Mouse (Mus musculus): Measurements from ENCODE around the gene Ap5s1. TPM values are rescaled to one million over a fixed set of nuclear protein-coding genes. Genes with fewer than 3 reads are reported as not detected.

The Ap5s1 gene
- total and polyA plus RNA-seq, 2 experiments = 12.4 to 53.8 TPM

DNA sequence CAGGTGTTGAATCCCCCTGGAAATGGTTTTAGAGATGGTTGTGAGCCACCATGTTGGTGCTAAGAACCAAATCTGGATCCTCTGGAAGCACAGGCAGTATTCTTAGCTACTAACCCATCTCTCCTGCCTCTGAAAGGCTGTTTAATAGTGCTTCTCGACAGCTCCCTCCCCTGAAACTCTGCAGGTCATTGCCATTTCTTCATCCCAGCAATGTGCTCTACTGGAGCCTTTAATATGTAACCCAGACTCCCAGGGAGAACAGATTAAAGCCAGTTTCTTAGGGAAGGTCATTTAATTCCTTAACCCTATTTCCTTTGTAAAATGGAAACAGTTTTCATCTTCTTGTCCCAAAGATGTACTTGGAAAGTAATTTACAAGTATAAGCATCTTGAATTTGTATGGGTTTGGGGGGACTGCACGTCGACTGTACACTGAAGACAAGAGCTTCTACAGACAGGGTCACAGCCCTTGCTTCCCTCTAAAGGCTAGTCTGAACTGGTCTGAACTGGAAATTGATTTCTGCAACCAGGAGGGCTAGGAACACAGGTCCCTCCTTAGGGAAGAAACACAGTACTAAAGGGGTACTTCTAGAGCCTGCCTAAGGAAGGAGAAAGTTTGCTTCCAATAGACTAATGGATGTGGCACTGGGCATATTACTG, 31.5 kb upstream of the Ap5s1 start:
- Histone ChIP-seq H3K4me1 (ENCODE audit: control insufficient read depth, insufficient read depth, low read length) (peaks cover 24% of the 10 kb centered on the region), H3K27ac (replicated peaks; ENCODE audit: insufficient read depth, low read depth, low read length) (peak overlapping the region; percentile 80; the same call in 1 of the 2 replicates), H3K9ac (ENCODE audit: low read depth, low read length) (no peak overlapping the region), H3K27me3 (ENCODE audit: control insufficient read depth, insufficient read depth, low read length) (no peaks in the 10 kb centered on the region), H3K79me2 (ENCODE audit: control insufficient read depth, insufficient read depth, low read length) (peaks cover 18% of the 10 kb centered on the region), H3K4me3 (ENCODE audit: insufficient read depth, low read depth, low read length) (no peak overlapping the region), H3K36me3 (ENCODE audit: control insufficient read depth, insufficient read depth, low read length) (no peaks in the 10 kb centered on the region)
- WGBS = 74% methylated on average over 3 of the region's 3 CpGs
- TF ChIP-seq CTCF (IDR thresholded peaks at IDR 0.05; ENCODE audit: low read depth, low read length) (no peak), POLR2A (IDR thresholded peaks at IDR 0.05; ENCODE audit: extremely low read depth, insufficient read depth, low read length) (no peak)
- no peak for DNase-seq (ENCODE audit: extremely low read depth, low read depth, low spot score)

DNA sequence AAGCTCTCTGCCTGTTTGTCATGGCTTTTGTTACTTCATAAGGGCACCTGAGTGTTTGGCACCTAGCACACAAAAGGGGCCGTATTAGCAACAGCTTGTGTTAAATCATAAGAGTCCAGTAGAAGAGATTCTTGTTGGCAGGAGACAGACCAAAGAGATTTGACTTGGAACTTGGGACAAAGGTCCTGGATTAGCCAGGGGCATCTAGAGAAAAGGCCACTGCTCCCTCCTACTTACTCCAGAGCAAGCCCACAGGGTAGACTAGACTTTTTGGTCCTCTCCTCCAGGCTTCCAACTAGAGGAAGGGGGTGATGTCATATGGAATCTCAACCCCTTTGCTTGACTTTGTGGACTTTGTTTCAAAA, 31.0 kb upstream of the Ap5s1 start:
- Histone ChIP-seq H3K36me3 (ENCODE audit: control insufficient read depth, insufficient read depth, low read length) (no peaks in the 10 kb centered on the region), H3K9ac (ENCODE audit: low read depth, low read length) (no peak overlapping the region), H3K79me2 (ENCODE audit: control insufficient read depth, insufficient read depth, low read length) (peaks cover 18% of the 10 kb centered on the region), H3K4me1 (ENCODE audit: control insufficient read depth, insufficient read depth, low read length) (peaks cover 24% of the 10 kb centered on the region), H3K4me3 (ENCODE audit: insufficient read depth, low read depth, low read length) (no peak overlapping the region), H3K27ac (replicated peaks; ENCODE audit: insufficient read depth, low read depth, low read length) (peak overlapping the region; percentile 80), H3K27me3 (ENCODE audit: control insufficient read depth, insufficient read depth, low read length) (no peaks in the 10 kb centered on the region)
- WGBS = 53% methylated on average over 1 of the region's 1 CpGs
- peak; percentile 55 for DNase-seq (ENCODE audit: extremely low read depth, low read depth, low spot score)
- TF ChIP-seq POLR2A (IDR thresholded peaks at IDR 0.05; ENCODE audit: extremely low read depth, insufficient read depth, low read length) = no peak
- TF ChIP-seq CTCF (IDR thresholded peaks at IDR 0.05; ENCODE audit: low read depth, low read length) = no peak

DNA sequence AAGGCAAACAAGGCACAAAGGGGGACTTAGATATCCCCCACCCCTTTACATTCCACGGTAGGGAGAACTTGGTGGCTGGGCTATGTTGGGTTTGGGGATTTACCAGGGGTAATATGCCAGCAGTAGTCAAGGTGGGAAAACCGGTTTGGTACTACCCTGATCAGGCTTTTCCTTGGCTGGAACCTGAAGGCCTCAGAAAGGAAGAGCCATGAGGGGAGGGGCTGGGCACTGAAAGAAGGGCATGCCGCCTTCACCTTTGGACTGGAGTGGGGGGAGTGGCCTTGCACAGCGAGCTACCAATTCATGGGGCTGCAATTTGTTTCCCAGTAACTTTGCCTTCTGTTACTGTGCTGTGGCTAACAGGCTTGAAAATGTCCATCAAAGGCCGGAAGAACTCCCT, 30.4 kb upstream of the Ap5s1 start:
- Histone ChIP-seq H3K27ac (replicated peaks; ENCODE audit: insufficient read depth, low read depth, low read length) (peak overlapping the region; percentile 80), H3K27me3 (ENCODE audit: control insufficient read depth, insufficient read depth, low read length) (no peaks in the 10 kb centered on the region), H3K9ac (ENCODE audit: low read depth, low read length) (peak overlapping the region; percentile 62), H3K36me3 (ENCODE audit: control insufficient read depth, insufficient read depth, low read length) (no peaks in the 10 kb centered on the region), H3K79me2 (ENCODE audit: control insufficient read depth, insufficient read depth, low read length) (peaks cover 18% of the 10 kb centered on the region), H3K4me1 (ENCODE audit: control insufficient read depth, insufficient read depth, low read length) (peaks cover 24% of the 10 kb centered on the region), H3K4me3 (ENCODE audit: insufficient read depth, low read depth, low read length) (no peak overlapping the region)
- TF ChIP-seq POLR2A (IDR thresholded peaks at IDR 0.05; ENCODE audit: extremely low read depth, insufficient read depth, low read length) (0 out of 2 replicates have a peak, but pooled peaks have one; percentile 22), CTCF (IDR thresholded peaks at IDR 0.05; ENCODE audit: low read depth, low read length) (no peak)
- WGBS = 24% methylated on average over 5 of the region's 5 CpGs
- DNase-seq (ENCODE audit: extremely low read depth, low read depth, low spot score) = peak; percentile 83

DNA sequence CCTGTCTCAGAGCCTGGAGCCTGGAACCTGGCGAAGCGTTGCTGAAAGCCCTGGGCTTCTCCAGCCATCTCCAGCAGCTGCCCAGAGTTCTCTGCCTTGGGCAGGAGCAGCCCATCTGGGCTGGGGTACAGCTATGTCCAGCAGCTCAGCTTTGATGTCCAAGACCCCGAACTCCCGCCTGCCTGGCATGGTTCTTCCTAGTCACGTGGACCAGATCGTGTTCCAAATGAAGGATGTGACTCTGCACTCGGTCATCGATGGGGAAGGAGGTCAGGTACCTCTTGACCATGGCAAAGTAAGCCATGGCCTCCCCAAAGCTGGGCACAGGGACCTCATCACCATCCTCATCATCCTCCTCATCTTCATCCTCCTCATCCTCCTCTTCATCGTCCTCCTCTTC, 28.9 kb upstream of the Ap5s1 start:
- H3K27ac ChIP-seq (replicated peaks; ENCODE audit: insufficient read depth, low read depth, low read length) = no peak overlapping the region
- H3K4me3 ChIP-seq (ENCODE audit: insufficient read depth, low read depth, low read length) = no peak overlapping the region
- peaks cover 24% of the 10 kb centered on the region for H3K4me1 ChIP-seq (ENCODE audit: control insufficient read depth, insufficient read depth, low read length)
- DNase-seq (ENCODE audit: extremely low read depth, low read depth, low spot score) = no peak
- peaks cover 18% of the 10 kb centered on the region for H3K79me2 ChIP-seq (ENCODE audit: control insufficient read depth, insufficient read depth, low read length)
- no peaks in the 10 kb centered on the region for H3K36me3 ChIP-seq (ENCODE audit: control insufficient read depth, insufficient read depth, low read length)
- TF ChIP-seq POLR2A (IDR thresholded peaks at IDR 0.05; ENCODE audit: extremely low read depth, insufficient read depth, low read length) = no peak
- TF ChIP-seq CTCF (IDR thresholded peaks at IDR 0.05; ENCODE audit: low read depth, low read length) = no peak
- no peaks in the 10 kb centered on the region for H3K27me3 ChIP-seq (ENCODE audit: control insufficient read depth, insufficient read depth, low read length)
- H3K9ac ChIP-seq (ENCODE audit: low read depth, low read length) = no peak overlapping the region
- 71% methylated on average over 9 of the region's 9 CpGs for WGBS

DNA sequence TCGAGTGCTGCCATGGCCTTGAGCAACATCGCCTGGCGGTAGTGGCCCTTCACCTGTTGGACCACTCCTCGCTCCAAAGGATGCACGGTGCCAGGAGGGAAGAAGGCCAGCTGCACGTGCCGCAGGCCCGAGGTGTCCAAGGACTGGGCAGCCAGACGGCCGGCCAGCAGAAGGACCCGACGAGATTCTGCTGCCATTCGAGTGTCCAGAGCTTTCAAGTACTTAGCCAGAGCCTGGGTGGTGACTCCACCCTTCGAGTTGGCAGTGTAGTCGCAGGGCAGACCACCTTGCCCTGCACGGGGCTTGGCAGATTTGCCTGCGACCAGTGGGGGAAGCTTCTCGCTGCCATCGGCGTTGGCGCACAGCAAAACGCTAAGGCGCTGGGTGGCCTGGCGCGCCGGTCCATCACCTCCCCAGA, 28.0 kb upstream of the Ap5s1 start:
- H3K27ac ChIP-seq (replicated peaks; ENCODE audit: insufficient read depth, low read depth, low read length) = peak overlapping the region; percentile 30; the same call in 1 of the 2 replicates
- peak; percentile 42 for DNase-seq (ENCODE audit: extremely low read depth, low read depth, low spot score)
- TF ChIP-seq POLR2A (IDR thresholded peaks at IDR 0.05; ENCODE audit: extremely low read depth, insufficient read depth, low read length) (no peak), CTCF (IDR thresholded peaks at IDR 0.05; ENCODE audit: low read depth, low read length) (no peak)
- 16% methylated on average over 26 of the region's 26 CpGs for WGBS
- H3K4me1 ChIP-seq (ENCODE audit: control insufficient read depth, insufficient read depth, low read length) = peaks cover 24% of the 10 kb centered on the region
- no peaks in the 10 kb centered on the region for H3K36me3 ChIP-seq (ENCODE audit: control insufficient read depth, insufficient read depth, low read length)
- peak overlapping the region; percentile 72 for H3K4me3 ChIP-seq (ENCODE audit: insufficient read depth, low read depth, low read length)
- H3K79me2 ChIP-seq (ENCODE audit: control insufficient read depth, insufficient read depth, low read length) = peaks cover 18% of the 10 kb centered on the region
- no peaks in the 10 kb centered on the region for H3K27me3 ChIP-seq (ENCODE audit: control insufficient read depth, insufficient read depth, low read length)
- peak overlapping the region; percentile 80 for H3K9ac ChIP-seq (ENCODE audit: low read depth, low read length)

DNA sequence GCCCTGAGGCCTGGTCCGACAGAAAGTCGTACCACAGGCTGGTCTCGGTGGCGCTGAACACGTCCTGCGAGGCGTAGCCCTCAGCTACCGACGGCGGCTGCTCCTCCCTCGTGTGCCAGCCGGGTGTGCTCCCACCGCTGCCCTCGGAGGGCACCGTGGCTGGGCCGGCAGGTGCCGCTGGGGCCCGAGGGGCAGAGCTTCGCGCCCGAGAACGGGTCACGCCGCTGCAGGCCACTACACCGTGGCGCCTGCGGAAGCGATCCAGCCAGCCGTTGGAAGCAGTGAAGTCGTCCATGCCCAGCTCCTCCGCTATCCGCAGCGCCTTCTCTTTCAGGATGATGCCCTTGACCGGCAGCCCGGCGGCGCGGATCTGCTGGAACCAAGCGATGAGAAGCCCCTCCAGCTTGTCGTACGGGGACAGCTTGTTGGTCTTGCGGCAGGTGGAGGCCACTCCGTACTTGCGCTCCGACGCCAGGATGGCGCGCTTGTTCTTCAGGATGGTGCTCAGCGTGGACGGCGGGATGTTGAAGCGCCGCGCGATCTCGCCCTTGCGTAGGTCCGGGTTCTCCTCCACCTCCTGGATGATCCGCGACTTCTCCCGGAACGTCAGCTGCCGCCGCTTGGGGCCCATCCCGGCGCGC, 27.5 kb upstream of the Ap5s1 start:
- no peaks in the 10 kb centered on the region for H3K36me3 ChIP-seq (ENCODE audit: control insufficient read depth, insufficient read depth, low read length)

More for the DNA sequence above, 27.5 kb upstream of the Ap5s1 start:
- H3K9ac ChIP-seq (ENCODE audit: low read depth, low read length) = peak overlapping the region; percentile 80
- no peaks in the 10 kb centered on the region for H3K27me3 ChIP-seq (ENCODE audit: control insufficient read depth, insufficient read depth, low read length)
- H3K4me1 ChIP-seq (ENCODE audit: control insufficient read depth, insufficient read depth, low read length) = peaks cover 24% of the 10 kb centered on the region
- DNase-seq (ENCODE audit: extremely low read depth, low read depth, low spot score) = peak; percentile 36
- H3K79me2 ChIP-seq (ENCODE audit: control insufficient read depth, insufficient read depth, low read length) = peaks cover 18% of the 10 kb centered on the region
- no peak for TF ChIP-seq POLR2A (IDR thresholded peaks at IDR 0.05; ENCODE audit: extremely low read depth, insufficient read depth, low read length)
- TF ChIP-seq CTCF (IDR thresholded peaks at IDR 0.05; ENCODE audit: low read depth, low read length) = no peak
- H3K4me3 ChIP-seq (ENCODE audit: insufficient read depth, low read depth, low read length) = peak overlapping the region; percentile 72
- H3K27ac ChIP-seq (replicated peaks; ENCODE audit: insufficient read depth, low read depth, low read length) = peak overlapping the region; percentile 30
- WGBS = under 1% methylated on average over 65 of the region's 67 CpGs

All from liver, adult 2 months (tissue).